Mouse (Mus musculus) heart, adult 2 months (tissue): ENCODE results near the gene Padi1.

ENCODE experiments used
- CTCF ChIP-seq: fragments of 200-600 bp; IDR thresholded peaks from 2 replicates; pipeline ENCODE4 v1.8.1; 2022; ENCODE audit warnings: antibody characterized with exemption, mild to moderate bottlenecking, moderate library complexity
- EP300 ChIP-seq: fragments of 200-500 bp; IDR thresholded peaks from 2 replicates; pipeline ENCODE4 v1.6.1; 2011; ENCODE audit warnings: low read depth, low read length, control low read depth; ENCODE audit not compliant: insufficient read depth
- POLR2A ChIP-seq: fragments of 200-500 bp; IDR thresholded peaks from 2 replicates; pipeline ENCODE4 v1.6.1; 2011; ENCODE audit warnings: mild to moderate bottlenecking, low read depth, low read length, control low read depth; ENCODE audit not compliant: insufficient read depth

- no peak for TF ChIP-seq CTCF
- TF ChIP-seq POLR2A, result no peak
- TF ChIP-seq EP300, result no peak
Measured at GRCm38 (mm10) chr4:140882981-140883380, 37.4 kb upstream of the Padi1 start.
